Mouse (Mus musculus) neural tube, embryonic 13.5 days (tissue): ENCODE measurements around the gene Xxylt1. TPM values are rescaled to one million over a fixed set of nuclear protein-coding genes. Genes with fewer than 3 reads are reported as not detected.

ENCODE experiments used
- ATAC-seq: fragments of 200-750 bp; cut with Nextera tagmentation; 2 replicates; pipeline ENCODE4 v1.8.0; 2017; ENCODE audit warnings: low read depth, mild to moderate bottlenecking, moderate TSS enrichment, moderate library complexity
- H3K27ac ChIP-seq: fragments of 300-500 bp; sonication (generic); replicated peaks from 2 replicates; pipeline ENCODE4 v1.5.1; 2015; ENCODE audit warnings: moderate library complexity, mild to moderate bottlenecking, inconsistent platforms
- H3K27me3 ChIP-seq: fragments of 300-500 bp; sonication (generic); 2 replicates; pipeline ENCODE4 v1.6.1; 2015; ENCODE audit warnings: mild to moderate bottlenecking, inconsistent platforms
- H3K36me3 ChIP-seq: fragments of 300-500 bp; sonication (generic); 2 replicates; pipeline ENCODE4 v1.6.1; 2015; ENCODE audit warnings: mild to moderate bottlenecking, inconsistent platforms
- H3K4me1 ChIP-seq: fragments of 300-500 bp; sonication (generic); replicated peaks from 2 replicates; pipeline ENCODE4 v1.6.1; 2015; ENCODE audit warnings: inconsistent platforms
- H3K4me2 ChIP-seq: fragments of 300-500 bp; sonication (generic); 2 replicates; pipeline ENCODE4 v1.6.1; 2015; ENCODE audit warnings: inconsistent platforms, mild to moderate bottlenecking, moderate library complexity
- H3K4me3 ChIP-seq: fragments of 300-500 bp; sonication (generic); 2 replicates; pipeline ENCODE4 v1.5.1; 2015; ENCODE audit warnings: mild to moderate bottlenecking, inconsistent platforms
- H3K9ac ChIP-seq: fragments of 300-500 bp; sonication (generic); 2 replicates; pipeline ENCODE4 v1.6.1; 2015; ENCODE audit warnings: moderate library complexity, mild to moderate bottlenecking, inconsistent platforms
- H3K9me3 ChIP-seq: fragments of 300-500 bp; sonication (generic); 2 replicates; pipeline ENCODE4 v1.6.1; 2016; ENCODE audit warnings: inconsistent platforms
- WGBS: fragments of 180-500 bp; shearing (Covaris S2); methylation state at CpG from one replicate; pipeline ENCODE4 v1.1.7; 2015; 5-methylcytosine and 5-hydroxymethylcytosine counted together
- polyA plus RNA-seq: library from polyadenylated mRNA; unstranded; fragments of >200 nt; fragmentation: Nextera tagmentation; extraction: Ambion mirVana; gene quantifications from 2 replicates; pipeline ENCODE4 v1.2.1, GENCODE M21; 2015

The Xxylt1 gene
- polyA plus RNA-seq, 1 experiment from 2014 or later, result 11.2 TPM

DNA sequence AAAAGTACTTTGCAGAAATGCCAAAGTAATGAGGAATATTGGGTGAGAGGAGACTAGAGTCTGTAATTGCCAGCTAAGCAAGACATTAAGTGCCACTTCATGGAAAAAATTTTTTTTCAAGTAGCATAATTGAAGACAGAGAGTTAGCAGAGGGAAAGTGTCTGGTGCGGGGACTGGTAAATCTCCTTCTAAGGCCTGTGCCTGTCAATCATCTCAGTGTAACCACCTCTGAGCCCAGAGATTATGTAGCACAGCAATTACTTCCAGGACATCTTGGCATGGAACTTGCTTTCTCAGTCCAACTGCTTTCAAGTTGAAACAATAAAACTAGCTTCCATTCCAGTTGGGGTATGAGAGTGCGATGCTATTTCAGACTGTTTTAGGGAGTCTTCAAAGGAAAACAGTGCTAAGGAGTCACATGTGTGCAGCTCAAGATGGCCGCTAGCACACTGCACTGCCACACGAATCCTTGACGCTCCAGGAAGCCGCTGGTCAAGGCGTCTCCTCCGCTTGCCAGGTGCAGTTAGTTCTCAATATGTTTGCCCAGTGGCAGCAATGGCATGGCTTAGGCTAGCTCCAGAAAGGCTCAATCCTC lies 45.5 kb downstream of the Xxylt1 start:
- no peak overlapping the region for H3K4me3 ChIP-seq
- peaks cover 26% of the 10 kb centered on the region for H3K4me1 ChIP-seq
- H3K27ac ChIP-seq, result no peak overlapping the region
- WGBS, result 93% methylated on average over 8 of the region's 8 CpGs
- no peaks in the 10 kb centered on the region for H3K27me3 ChIP-seq
- no peak overlapping the region for H3K9ac ChIP-seq
- no peaks in the 10 kb centered on the region for H3K36me3 ChIP-seq
- ATAC-seq, result no peak
- H3K4me2 ChIP-seq, result no peak overlapping the region
- no peaks in the 10 kb centered on the region for H3K9me3 ChIP-seq

- no peak for ATAC-seq
- no peak overlapping the region for H3K4me2 ChIP-seq
- H3K4me3 ChIP-seq, result no peak overlapping the region
- no peaks in the 10 kb centered on the region for H3K36me3 ChIP-seq
- no peak overlapping the region for H3K9ac ChIP-seq
- H3K9me3 ChIP-seq, result no peaks in the 10 kb centered on the region
- 70% methylated on average over 7 of the region's 7 CpGs for WGBS
- H3K27me3 ChIP-seq, result no peaks in the 10 kb centered on the region
- H3K27ac ChIP-seq, result no peak overlapping the region
- peaks cover 21% of the 10 kb centered on the region for H3K4me1 ChIP-seq
Measured at GRCm38 (mm10) chr16:31035235-31035634, 46.0 kb downstream of the Xxylt1 start.

GRCm38 (mm10) chr16:31034051-31034450 lies 47.2 kb downstream of the Xxylt1 start:
- Histone ChIP-seq H3K36me3 (no peaks in the 10 kb centered on the region), H3K9ac (no peak overlapping the region), H3K4me2 (no peak overlapping the region), H3K27ac (peak overlapping the region; percentile 64), H3K9me3 (no peaks in the 10 kb centered on the region), H3K4me3 (no peak overlapping the region), H3K27me3 (no peaks in the 10 kb centered on the region), H3K4me1 (peaks cover 17% of the 10 kb centered on the region)
- peak; percentile 54; the same call in 1 of the 2 replicates for ATAC-seq
- WGBS, result 18% methylated on average over 3 of the region's 3 CpGs

DNA sequence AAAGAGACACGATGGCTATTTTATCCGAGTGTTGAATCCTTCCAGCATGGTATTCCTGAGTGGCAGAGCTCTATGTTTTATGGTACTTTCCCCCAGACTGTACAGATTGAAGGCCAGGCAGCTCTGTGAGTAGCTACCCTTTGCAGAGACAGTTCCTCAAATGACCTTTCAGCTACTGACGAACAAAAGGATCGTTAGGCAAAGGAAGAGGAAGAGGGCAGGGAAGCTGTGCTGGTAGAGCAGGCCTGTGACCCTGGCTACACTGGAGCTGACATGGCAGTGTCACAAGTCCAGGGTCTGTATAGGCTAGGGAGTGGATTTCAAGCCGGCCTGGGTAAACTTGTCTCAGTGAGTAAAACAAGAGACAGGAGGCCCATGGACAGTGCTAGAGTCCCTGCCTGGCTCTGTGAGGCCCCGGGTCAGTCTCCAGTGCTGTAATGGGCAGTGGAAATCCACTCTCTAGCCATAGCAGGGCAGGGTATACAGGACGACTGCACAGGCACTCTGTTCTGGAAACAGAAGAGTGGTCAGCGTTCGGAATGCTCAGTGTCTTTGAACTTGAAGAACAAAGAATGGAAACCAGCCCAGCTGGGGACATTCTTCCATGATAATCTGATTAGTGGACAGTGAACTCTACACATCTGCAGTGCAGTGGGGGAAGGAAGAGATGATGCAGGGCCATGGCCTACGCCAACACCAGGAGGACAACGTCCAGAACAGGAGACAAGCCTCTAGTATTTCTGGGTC lies 51.3 kb downstream of the Xxylt1 start:
- Histone ChIP-seq H3K27ac (no peak overlapping the region), H3K27me3 (no peaks in the 10 kb centered on the region), H3K9me3 (no peaks in the 10 kb centered on the region), H3K36me3 (no peaks in the 10 kb centered on the region), H3K4me2 (no peak overlapping the region), H3K9ac (no peak overlapping the region), H3K4me1 (peaks cover 13% of the 10 kb centered on the region), H3K4me3 (no peak overlapping the region)
- 66% methylated on average over 11 of the region's 11 CpGs for WGBS
- no peak for ATAC-seq

GRCm38 (mm10) chr16:31027675-31028074 lies 53.6 kb downstream of the Xxylt1 start:
- no peak overlapping the region for H3K27ac ChIP-seq
- no peaks in the 10 kb centered on the region for H3K9me3 ChIP-seq
- ATAC-seq, result no peak
- peaks cover 4% of the 10 kb centered on the region; the same call in 1 of the 2 replicates for H3K4me1 ChIP-seq
- H3K4me3 ChIP-seq, result no peak overlapping the region
- no peak overlapping the region for H3K4me2 ChIP-seq
- no peaks in the 10 kb centered on the region for H3K36me3 ChIP-seq
- H3K9ac ChIP-seq, result no peak overlapping the region
- no peaks in the 10 kb centered on the region for H3K27me3 ChIP-seq

- H3K9me3 ChIP-seq, result no peaks in the 10 kb centered on the region
- H3K36me3 ChIP-seq, result no peaks in the 10 kb centered on the region
- H3K4me1 ChIP-seq, result peaks cover 23% of the 10 kb centered on the region
- H3K9ac ChIP-seq, result no peak overlapping the region
- H3K4me3 ChIP-seq, result no peak overlapping the region
- no peak overlapping the region for H3K4me2 ChIP-seq
- 87% methylated on average over 7 of the region's 7 CpGs for WGBS
- H3K27ac ChIP-seq, result no peak overlapping the region
- no peak for ATAC-seq
- no peaks in the 10 kb centered on the region for H3K27me3 ChIP-seq
Measured at GRCm38 (mm10) chr16:31025516-31025915, 55.7 kb downstream of the Xxylt1 start.

- ATAC-seq, result no peak
- no peak overlapping the region for H3K9ac ChIP-seq
- no peaks in the 10 kb centered on the region for H3K9me3 ChIP-seq
- no peak overlapping the region for H3K4me3 ChIP-seq
- WGBS, result 85% methylated on average over 4 of the region's 4 CpGs
- no peaks in the 10 kb centered on the region for H3K36me3 ChIP-seq
- peaks cover 23% of the 10 kb centered on the region for H3K4me1 ChIP-seq
- H3K27ac ChIP-seq, result no peak overlapping the region
- no peak overlapping the region for H3K4me2 ChIP-seq
- no peaks in the 10 kb centered on the region for H3K27me3 ChIP-seq
Measured at GRCm38 (mm10) chr16:31024997-31025396, 56.2 kb downstream of the Xxylt1 start.

- no peak for ATAC-seq
- Histone ChIP-seq H3K36me3 (no peaks in the 10 kb centered on the region), H3K4me3 (no peak overlapping the region), H3K27ac (no peak overlapping the region), H3K9ac (no peak overlapping the region), H3K27me3 (no peaks in the 10 kb centered on the region), H3K4me2 (no peak overlapping the region), H3K9me3 (no peaks in the 10 kb centered on the region), H3K4me1 (peaks cover 23% of the 10 kb centered on the region)
- WGBS, result 75% methylated on average over 7 of the region's 7 CpGs
Measured at GRCm38 (mm10) chr16:31024221-31024620, 57.0 kb downstream of the Xxylt1 start.

GRCm38 (mm10) chr16:31023803-31024202 lies 57.4 kb downstream of the Xxylt1 start:
- H3K27ac ChIP-seq, result no peak overlapping the region
- H3K4me3 ChIP-seq, result no peak overlapping the region
- no peak overlapping the region for H3K4me2 ChIP-seq
- no peaks in the 10 kb centered on the region for H3K9me3 ChIP-seq
- no peaks in the 10 kb centered on the region for H3K27me3 ChIP-seq
- H3K36me3 ChIP-seq, result no peaks in the 10 kb centered on the region
- no peak for ATAC-seq
- peaks cover 23% of the 10 kb centered on the region for H3K4me1 ChIP-seq
- 60% methylated on average over 8 of the region's 8 CpGs for WGBS
- no peak overlapping the region for H3K9ac ChIP-seq

- H3K9ac ChIP-seq, result no peak overlapping the region
- ATAC-seq, result no peak
- WGBS, result 61% methylated on average over 5 of the region's 5 CpGs
- no peaks in the 10 kb centered on the region for H3K9me3 ChIP-seq
- no peaks in the 10 kb centered on the region for H3K36me3 ChIP-seq
- H3K27me3 ChIP-seq, result no peaks in the 10 kb centered on the region
- peaks cover 23% of the 10 kb centered on the region for H3K4me1 ChIP-seq
- no peak overlapping the region for H3K4me2 ChIP-seq
- H3K4me3 ChIP-seq, result no peak overlapping the region
- no peak overlapping the region for H3K27ac ChIP-seq
Measured at GRCm38 (mm10) chr16:31022287-31022686, 58.9 kb downstream of the Xxylt1 start.

- WGBS, result 73% methylated on average over 3 of the region's 3 CpGs
Measured at GRCm38 (mm10) chr16:31019514-31019913, 61.7 kb downstream of the Xxylt1 start.

GRCm38 (mm10) chr16:31017687-31018413 lies 63.4 kb downstream of the Xxylt1 start:
- Histone ChIP-seq H3K9me3 (no peaks in the 10 kb centered on the region), H3K27me3 (no peaks in the 10 kb centered on the region), H3K9ac (no peak overlapping the region), H3K4me3 (no peak overlapping the region), H3K4me1 (peaks cover 18% of the 10 kb centered on the region), H3K27ac (no peak overlapping the region), H3K36me3 (no peaks in the 10 kb centered on the region), H3K4me2 (no peak overlapping the region)
- no peak for ATAC-seq
- WGBS, result 95% methylated on average over 10 of the region's 10 CpGs

More at GRCm38 (mm10) chr16:31019514-31019913, 61.7 kb downstream of the Xxylt1 start:
- no peaks in the 10 kb centered on the region for H3K27me3 ChIP-seq
- ATAC-seq, result no peak
- H3K4me1 ChIP-seq, result peaks cover 23% of the 10 kb centered on the region
- no peaks in the 10 kb centered on the region for H3K9me3 ChIP-seq
- no peak overlapping the region for H3K27ac ChIP-seq
- H3K9ac ChIP-seq, result no peak overlapping the region
- no peaks in the 10 kb centered on the region for H3K36me3 ChIP-seq
- no peak overlapping the region for H3K4me3 ChIP-seq
- no peak overlapping the region for H3K4me2 ChIP-seq
